Mouse (Mus musculus): ENCODE data around the gene Gm2030. TPM values are rescaled to one million over a fixed set of nuclear protein-coding genes. Genes with fewer than 3 reads are reported as not detected.
"Not testable (repeated sequence)": the region's sequence is repeated elsewhere in the genome, so short reads cannot be mapped to it uniquely, and the experiment has no call there.

Gene Gm2030
- total RNA-seq (2021): not detected
- long read RNA-seq, experiment 1: 0 reads
- long read RNA-seq, experiment 2: 0 reads

GRCm38 (mm10) chrX:26309944-26310343, at the start of gene Gm2030:
TSS of gene Gm2030 (minus strand) at chrX:26310044.
- not testable (repeated sequence) for DNase-seq (ENCODE audit: low spot score in 2 of 2)

Other genes starting within 250 kb of the Gm2030 start
- gene Gm2012, start 78.7 kb downstream of the Gm2030 start, total RNA-seq (2021): not detected
- gene Slx, start 235.5 kb upstream of the Gm2030 start, total RNA-seq (2021): not detected